ENCODE assay signal across 34 mouse cellular contexts in genomic region chr1:55977796-55978195, GRCm38 (mm10).
"Had no signal": no experiment of that assay in that cellular context is flagged by ENCODE, and none has a peak within 500 bp of the region (broad histone marks: within the 10 kb centered on the region; RNA-seq: fewer than 3 reads in every experiment).

No protein-coding gene starts in this region.

- H3K9ac ChIP-seq: heart, embryonic 12.5 days; heart, embryonic 13.5 days; heart, embryonic 15.5 days; hindbrain, embryonic 12.5 days; hindbrain, embryonic 13.5 days; hindbrain, embryonic 14.5 days; hindbrain, embryonic 15.5 days; intestine, embryonic 15.5 days; kidney, embryonic 15.5 days had no signal

- H3K4me1 ChIP-seq: heart, embryonic 12.5 days; heart, embryonic 13.5 days; heart, embryonic 15.5 days; hindbrain, embryonic 10.5 days; hindbrain, embryonic 12.5 days; hindbrain, embryonic 13.5 days; hindbrain, embryonic 15.5 days; intestine, embryonic 15.5 days; kidney, embryonic 15.5 days had no signal

- H3K4me2 ChIP-seq: heart, embryonic 12.5 days; heart, embryonic 13.5 days; heart, embryonic 15.5 days; hindbrain, embryonic 12.5 days; hindbrain, embryonic 13.5 days; hindbrain, embryonic 14.5 days; hindbrain, embryonic 15.5 days; intestine, embryonic 15.5 days; kidney, embryonic 15.5 days had no signal

- H3K27ac ChIP-seq: heart, embryonic 13.5 days; heart, embryonic 15.5 days; hindbrain, embryonic 10.5 days; hindbrain, embryonic 12.5 days; hindbrain, embryonic 13.5 days; hindbrain, embryonic 14.5 days; hindbrain, embryonic 15.5 days; hindbrain, postnatal 0 days; intestine, embryonic 15.5 days; kidney, embryonic 15.5 days; kidney, postnatal 0 days; layer of hippocampus, adult 2 months; left cerebral cortex, adult 2 months had no signal

- ATAC-seq: hindbrain, embryonic 16.5 days; hindbrain, postnatal 0 days; inflammation-experienced regulatory T-cells, adult 6 months; intestine, embryonic 15.5 days; intestine, embryonic 16.5 days; intestine, postnatal 0 days had no signal

- H3K27me3 ChIP-seq: heart, embryonic 12.5 days; heart, embryonic 13.5 days; heart, embryonic 15.5 days; hindbrain, embryonic 12.5 days; hindbrain, embryonic 13.5 days; hindbrain, embryonic 15.5 days; intestine, embryonic 15.5 days; kidney, embryonic 15.5 days had no signal

- H3K36me3 ChIP-seq: heart, embryonic 12.5 days; heart, embryonic 13.5 days; heart, embryonic 15.5 days; hindbrain, embryonic 10.5 days; hindbrain, embryonic 12.5 days; hindbrain, embryonic 13.5 days; hindbrain, embryonic 15.5 days; intestine, embryonic 15.5 days; kidney, embryonic 15.5 days had no signal

- H3K9me3 ChIP-seq: heart, embryonic 12.5 days; heart, embryonic 13.5 days; heart, embryonic 15.5 days; hindbrain, embryonic 10.5 days; hindbrain, embryonic 12.5 days; hindbrain, embryonic 13.5 days; hindbrain, embryonic 15.5 days; intestine, embryonic 15.5 days; kidney, embryonic 15.5 days had no signal

- DNase-seq: heart, postnatal 10 days; heart, postnatal 14 days; heart, postnatal 36 days; heart, postnatal 4 days; kidney, adult 11 months; kidney, adult 18-20 months; kidney, adult 2 months; kidney, adult 8-10 months; kidney, adult 9 months; kidney, postnatal 10 days; kidney, postnatal 14 days; kidney, postnatal 25 days; kidney, postnatal 36 days; kidney, postnatal 4 days; layer of hippocampus, adult 9-11 months; layer of hippocampus, postnatal 36 days had no signal

- H3K4me3 ChIP-seq: heart, embryonic 12.5 days; heart, embryonic 13.5 days; heart, embryonic 15.5 days; hindbrain, embryonic 10.5 days; hindbrain, embryonic 12.5 days; hindbrain, embryonic 13.5 days; hindbrain, embryonic 15.5 days; intestine, embryonic 15.5 days; kidney, embryonic 15.5 days; layer of hippocampus, adult 2 months; left cerebral cortex, adult 2 months had no signal
